ENCODE assay signal across 13 mouse cellular contexts in genomic region chr4:82364696-82365385, GRCm38 (mm10).
DNase-seq lines count a peak whose midpoint lies in the region; ATAC-seq and TF ChIP-seq lines count a peak whose summit lies in the region.
"Had no signal": no experiment of that assay in that cellular context is flagged by ENCODE, and none has a peak within 500 bp of the region (broad histone marks: within the 10 kb centered on the region; RNA-seq: fewer than 3 reads in every experiment).

No protein-coding gene starts in this region.

- TF ChIP-seq POLR2A in cortical plate, adult 2 months (IDR thresholded peaks at IDR 0.05; ENCODE audit: extremely low read depth, insufficient read depth, low read length), result no peak

- H3K4me3 ChIP-seq in heart, embryonic 15.5 days, result no peak overlapping the region
- H3K4me3 ChIP-seq in heart, embryonic 10.5 days, result no peak overlapping the region
- no peak overlapping the region for H3K4me3 ChIP-seq in lung, embryonic 16.5 days (ENCODE audit: low read length)
- no peak overlapping the region for H3K4me3 ChIP-seq in cortical plate, adult 2 months (ENCODE audit: insufficient read depth, low read length)
- H3K4me3 ChIP-seq: forebrain, embryonic 13.5 days; stomach, embryonic 15.5 days had no signal

- TF ChIP-seq CTCF in cortical plate, adult 2 months (IDR thresholded peaks at IDR 0.05; ENCODE audit: extremely low read depth, insufficient read depth, low read length), result no peak

- H3K4me1 ChIP-seq in heart, embryonic 15.5 days (replicated peaks), result peaks cover 47% of the 10 kb centered on the region
- peaks cover 43% of the 10 kb centered on the region for H3K4me1 ChIP-seq in heart, embryonic 10.5 days
- H3K4me1 ChIP-seq in lung, embryonic 16.5 days (replicated peaks; ENCODE audit: control insufficient read depth, insufficient read depth, low read length), result peaks cover 41% of the 10 kb centered on the region
- peaks cover 11% of the 10 kb centered on the region for H3K4me1 ChIP-seq in cortical plate, adult 2 months (ENCODE audit: control insufficient read depth, insufficient read depth, low read length)

- H3K9ac ChIP-seq in heart, embryonic 15.5 days, result no peak overlapping the region
- no peak overlapping the region for H3K9ac ChIP-seq in lung, embryonic 16.5 days (ENCODE audit: low read length)
- H3K9ac ChIP-seq: forebrain, embryonic 13.5 days; stomach, embryonic 15.5 days had no signal

- no peak overlapping the region for H3K4me2 ChIP-seq in heart, embryonic 15.5 days
- H3K4me2 ChIP-seq in lung, embryonic 16.5 days (ENCODE audit: low read depth, low read length), result no peak overlapping the region
- H3K4me2 ChIP-seq: forebrain, embryonic 13.5 days; stomach, embryonic 15.5 days had no signal

- no peaks in the 10 kb centered on the region for H3K36me3 ChIP-seq in heart, embryonic 15.5 days
- H3K36me3 ChIP-seq in heart, embryonic 10.5 days, result no peaks in the 10 kb centered on the region
- H3K36me3 ChIP-seq in lung, embryonic 16.5 days (ENCODE audit: control insufficient read depth, insufficient read depth, low read length), result no peaks in the 10 kb centered on the region
- H3K36me3 ChIP-seq: stomach, embryonic 15.5 days had no signal

- DNase-seq in heart, embryonic 10.5 days (ENCODE audit: low spot score), result no peak
- no peak for DNase-seq in lung, postnatal 14 days
- DNase-seq in adrenal gland, adult 18-20 months (ENCODE audit: low spot score in 2 of 2), result no peak
- DNase-seq: adrenal gland, postnatal 36 days; cerebellum, adult 11-12 months; lung, adult 2 months; right cerebral cortex, postnatal 4 days had no signal

- H3K27ac ChIP-seq in heart, embryonic 15.5 days, result peak overlapping the region; percentile 39
- no peak overlapping the region for H3K27ac ChIP-seq in heart, embryonic 10.5 days
- H3K27ac ChIP-seq in lung, embryonic 16.5 days (ENCODE audit: low read length), result peak overlapping the region; percentile 64
- peak overlapping the region; percentile 67; the same call in 1 of the 2 replicates for H3K27ac ChIP-seq in cortical plate, adult 2 months (ENCODE audit: insufficient read depth, low read length)
- H3K27ac ChIP-seq: forebrain, embryonic 13.5 days; stomach, embryonic 15.5 days had no signal

- H3K27me3 ChIP-seq in heart, embryonic 15.5 days, result no peaks in the 10 kb centered on the region
- no peaks in the 10 kb centered on the region for H3K27me3 ChIP-seq in heart, embryonic 10.5 days (ENCODE audit: insufficient read depth, poor library complexity, severe bottlenecking)
- no peaks in the 10 kb centered on the region for H3K27me3 ChIP-seq in lung, embryonic 16.5 days (ENCODE audit: control insufficient read depth, insufficient read depth, low read depth, low read length)
- H3K27me3 ChIP-seq: forebrain, embryonic 13.5 days; stomach, embryonic 15.5 days had no signal

- no peak for ATAC-seq in heart, embryonic 15.5 days (replicated peaks; ENCODE audit: insufficient number of reproducible peaks, insufficient read depth, low FRiP score, low read depth)
- ATAC-seq in lung, embryonic 16.5 days (ENCODE audit: low read depth), result no peak
- peak; percentile 81 for ATAC-seq in megakaryocyte progenitor cell, adult 5-6 weeks (replicated peaks; ENCODE audit: poor library complexity)
- ATAC-seq: forebrain, embryonic 13.5 days had no signal

- no peaks in the 10 kb centered on the region for H3K9me3 ChIP-seq in heart, embryonic 15.5 days (replicated peaks)
- H3K9me3 ChIP-seq in heart, embryonic 10.5 days, result no peaks in the 10 kb centered on the region
- no peaks in the 10 kb centered on the region for H3K9me3 ChIP-seq in lung, embryonic 16.5 days (ENCODE audit: control insufficient read depth, low read length)
- H3K9me3 ChIP-seq: forebrain, embryonic 13.5 days; stomach, embryonic 15.5 days had no signal

- 22% methylated on average over 4 of the region's 4 CpGs for WGBS in heart, embryonic 15.5 days
- 34% methylated on average over 4 of the region's 4 CpGs for WGBS in heart, embryonic 10.5 days
- 51% methylated on average over 4 of the region's 4 CpGs for WGBS in lung, embryonic 16.5 days
